Mouse (Mus musculus): ENCODE results near the gene Khsrp.
A peak's percentile ranks its signal among the peaks of the same experiment; 100 is the strongest.

DNA sequence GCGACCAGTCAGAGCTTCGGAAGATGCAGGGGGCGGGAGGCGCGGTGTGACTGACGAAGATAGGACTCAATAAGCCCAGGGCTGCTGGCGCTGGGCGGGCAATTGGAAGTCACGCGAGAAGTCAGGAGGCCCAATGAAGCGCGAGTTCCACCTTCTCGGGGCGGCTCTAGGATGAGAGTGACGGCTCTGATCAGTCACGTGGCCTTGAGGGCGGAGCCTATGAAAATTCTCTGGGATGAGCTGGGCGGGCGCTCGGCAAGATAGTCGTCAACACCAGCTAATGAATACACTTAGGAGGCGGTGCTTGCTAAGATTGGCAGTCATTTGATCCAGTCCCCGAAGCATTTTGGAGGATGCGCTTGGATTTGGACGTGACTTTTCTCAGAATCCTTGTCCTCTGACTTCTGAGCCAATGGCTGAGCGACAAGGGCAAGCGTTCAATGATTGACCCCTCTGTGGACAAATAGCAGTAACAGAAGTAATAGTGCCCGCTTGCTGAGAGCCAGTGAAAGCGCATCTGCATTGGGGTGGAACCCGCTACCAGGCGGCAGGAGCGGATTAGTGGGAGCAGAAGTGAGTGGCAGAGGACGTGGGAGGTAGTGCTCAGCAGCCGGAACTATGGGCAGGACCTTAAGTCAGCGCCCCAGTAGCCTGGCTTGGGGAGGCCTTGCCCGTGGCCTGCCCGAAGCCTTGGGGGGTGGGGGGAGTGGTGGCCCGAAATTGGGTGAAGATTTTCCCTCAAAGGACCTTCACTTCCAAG lies 519 bp upstream of the Khsrp start:
- TF ChIP-seq POLR2A (IDR thresholded peaks at IDR 0.05; ENCODE audit: insufficient read depth, low read depth, low read length) (peak; percentile 62), CTCF (IDR thresholded peaks at IDR 0.05; ENCODE audit: insufficient read depth, low read depth, low read length) (no peak)

All from olfactory bulb, adult 2 months (tissue).